Mouse (Mus musculus) heart, adult 2 months (tissue): Measurements from ENCODE around the gene Tamm41. TPM values are rescaled to one million over a fixed set of nuclear protein-coding genes. Genes with fewer than 3 reads are reported as not detected.

ENCODE experiments used
- DNase-seq, 2 experiments: peaks; one replicate each; pipeline ENCODE4 v3.0.0; 2021
- H3K27ac ChIP-seq: fragments of 200-600 bp; 2 replicates; pipeline ENCODE4 v1.8.1; 2022
- H3K27me3 ChIP-seq: fragments of 200-500 bp; 2 replicates; pipeline ENCODE4 v1.6.1; 2012; ENCODE audit warnings: mild to moderate bottlenecking, low read length, inconsistent platforms, mixed read lengths; ENCODE audit not compliant: control insufficient read depth, insufficient read depth
- H3K36me3 ChIP-seq: fragments of 200-500 bp; 2 replicates; pipeline ENCODE4 v1.6.1; 2012; ENCODE audit warnings: low read length, inconsistent platforms; ENCODE audit not compliant: control insufficient read depth, insufficient read depth
- H3K4me1 ChIP-seq: fragments of 200-500 bp; 2 replicates; pipeline ENCODE4 v1.6.1; 2011; ENCODE audit warnings: low read length; ENCODE audit not compliant: control insufficient read depth, insufficient read depth
- H3K4me3 ChIP-seq: fragments of 200-600 bp; 2 replicates; pipeline ENCODE4 v1.8.1; 2022
- H3K79me2 ChIP-seq: fragments of 200-500 bp; replicated peaks from 2 replicates; pipeline ENCODE4 v1.6.1; 2012; ENCODE audit warnings: mild to moderate bottlenecking, inconsistent platforms, low read length, moderate library complexity, mixed read lengths; ENCODE audit not compliant: control insufficient read depth, insufficient read depth
- H3K9ac ChIP-seq: fragments of 200-500 bp; 2 replicates; pipeline ENCODE4 v1.6.1; 2012; ENCODE audit warnings: low read depth, mild to moderate bottlenecking, control low read depth, inconsistent platforms, low read length, mixed read lengths
- CTCF ChIP-seq: fragments of 200-600 bp; IDR thresholded peaks from 2 replicates; pipeline ENCODE4 v1.8.1; 2022; ENCODE audit warnings: antibody characterized with exemption, mild to moderate bottlenecking, moderate library complexity
- EP300 ChIP-seq: fragments of 200-500 bp; IDR thresholded peaks from 2 replicates; pipeline ENCODE4 v1.6.1; 2011; ENCODE audit warnings: low read depth, low read length, control low read depth; ENCODE audit not compliant: insufficient read depth
- POLR2A ChIP-seq: fragments of 200-500 bp; IDR thresholded peaks from 2 replicates; pipeline ENCODE4 v1.6.1; 2011; ENCODE audit warnings: mild to moderate bottlenecking, low read depth, low read length, control low read depth; ENCODE audit not compliant: insufficient read depth
- WGBS: fragments of 180-500 bp; shearing (Covaris S2); methylation state at CpG from one replicate; pipeline ENCODE4 v1.1.7; 2018; 5-methylcytosine and 5-hydroxymethylcytosine counted together
- intact Hi-C: fragments of 180-260 bp; cut with DNase I; formaldehyde crosslinking; loops from one replicate; pipeline ENCODE4 v1.15.1; 2025
- polyA plus RNA-seq: library from polyadenylated mRNA; depleted of rRNA; stranded (reverse); fragments of >200 nt; gene quantifications from 2 replicates; pipeline ENCODE4 v1.2.3, GENCODE M21; 2012
- total RNA-seq, 2 experiments: library from RNA; stranded (reverse); gene quantifications; 2 replicates each; pipeline ENCODE4 v1.2.3; 2021

The Tamm41 gene
- total and polyA plus RNA-seq, 3 experiments, result 11.3 to 12.9 (median 12.8) TPM

GRCm38 (mm10) chr6:114976915-114977419 is 60.7 kb downstream of the Tamm41 start:
- peak; percentile 38 to 48 for DNase-seq
- no peak overlapping the region for H3K27ac ChIP-seq
- no peaks in the 10 kb centered on the region for H3K36me3 ChIP-seq
- 0 out of 2 replicates have a peak, but pooled peaks cover 1% of the 10 kb centered on the region for H3K27me3 ChIP-seq
- WGBS, result 71% methylated on average over 7 of the region's 7 CpGs
- TF ChIP-seq CTCF (no peak), EP300 (no peak), POLR2A (no peak)
- H3K9ac ChIP-seq, result no peak overlapping the region
- no peaks in the 10 kb centered on the region for H3K79me2 ChIP-seq
- H3K4me1 ChIP-seq, result no peaks in the 10 kb centered on the region
- no peak overlapping the region for H3K4me3 ChIP-seq
- intact Hi-C loops, result no loop called here

- no peak for DNase-seq
- H3K4me3 ChIP-seq, result no peak overlapping the region
- intact Hi-C loops, result no loop called here
- 94% methylated on average over 1 of the region's 1 CpGs for WGBS
- no peaks in the 10 kb centered on the region for H3K4me1 ChIP-seq
- no peaks in the 10 kb centered on the region for H3K36me3 ChIP-seq
- no peak overlapping the region for H3K27ac ChIP-seq
- H3K9ac ChIP-seq, result no peak overlapping the region
- TF ChIP-seq EP300 (no peak), POLR2A (no peak), CTCF (no peak)
- 0 out of 2 replicates have a peak, but pooled peaks cover 1% of the 10 kb centered on the region for H3K27me3 ChIP-seq
- no peaks in the 10 kb centered on the region for H3K79me2 ChIP-seq
Measured at GRCm38 (mm10) chr6:114974331-114974730, 63.3 kb downstream of the Tamm41 start.

- intact Hi-C loops, result no loop called here
- Histone ChIP-seq H3K27ac (no peak overlapping the region), H3K27me3 (0 out of 2 replicates have a peak, but pooled peaks cover 1% of the 10 kb centered on the region), H3K4me3 (no peak overlapping the region), H3K36me3 (no peaks in the 10 kb centered on the region), H3K9ac (no peak overlapping the region), H3K4me1 (no peaks in the 10 kb centered on the region), H3K79me2 (no peaks in the 10 kb centered on the region)
- no peak for DNase-seq
- 76% methylated on average over 1 of the region's 1 CpGs for WGBS
- TF ChIP-seq CTCF (no peak), POLR2A (no peak), EP300 (no peak)
Measured at GRCm38 (mm10) chr6:114972988-114973387, 64.7 kb downstream of the Tamm41 start.

GRCm38 (mm10) chr6:114970895-114971294 is 66.8 kb downstream of the Tamm41 start:
- no peak for DNase-seq
- Histone ChIP-seq H3K9ac (no peak overlapping the region), H3K79me2 (no peaks in the 10 kb centered on the region), H3K4me3 (no peak overlapping the region), H3K27ac (no peak overlapping the region), H3K4me1 (no peaks in the 10 kb centered on the region), H3K27me3 (no peaks in the 10 kb centered on the region), H3K36me3 (no peaks in the 10 kb centered on the region)
- no peak for TF ChIP-seq EP300
- peak; percentile 39 for TF ChIP-seq CTCF
- WGBS, result 66% methylated on average over 5 of the region's 5 CpGs
- intact Hi-C loops, result no loop called here

- TF ChIP-seq EP300 (no peak), POLR2A (no peak), CTCF (no peak)
- no peaks in the 10 kb centered on the region for H3K4me1 ChIP-seq
- 31% methylated on average over 6 of the region's 6 CpGs for WGBS
- no peak for DNase-seq
- H3K9ac ChIP-seq, result no peak overlapping the region
- H3K27me3 ChIP-seq, result no peaks in the 10 kb centered on the region
- H3K36me3 ChIP-seq, result no peaks in the 10 kb centered on the region
- no peak overlapping the region for H3K4me3 ChIP-seq
- intact Hi-C loops, result no loop called here
- no peak overlapping the region for H3K27ac ChIP-seq
- no peaks in the 10 kb centered on the region for H3K79me2 ChIP-seq
Measured at GRCm38 (mm10) chr6:114970386-114970785, 67.3 kb downstream of the Tamm41 start.

- intact Hi-C loops, result no loop called here
- peak within 1 kb of the TSS; percentile 76 for H3K4me3 ChIP-seq
- H3K27ac ChIP-seq, result no peak within 1 kb of the TSS; the same call in 1 of the 2 replicates
- DNase-seq, result peak; percentile 62 to 70
- no peaks in the 10 kb centered on the region for H3K4me1 ChIP-seq
- no peaks in the 10 kb centered on the region for H3K79me2 ChIP-seq
- H3K27me3 ChIP-seq, result no peaks in the 10 kb centered on the region
- peak within 1 kb of the TSS; percentile 62 for H3K9ac ChIP-seq
- WGBS, result under 1% methylated on average over 79 of the region's 79 CpGs
- TF ChIP-seq CTCF (peak; percentile 13), POLR2A (no peak), EP300 (no peak)
- H3K36me3 ChIP-seq, result no peaks in the 10 kb centered on the region
Measured at GRCm38 (mm10) chr6:114969213-114970120, 68.2 kb downstream of the Tamm41 start, which contains the start of gene Vgll4. Gene Vgll4, minus strand, starts transcription at chr6:114969994.
